Mouse (Mus musculus): ENCODE measurements around the gene Ift172. TPM values are rescaled to one million over a fixed set of nuclear protein-coding genes. Genes with fewer than 3 reads are reported as not detected.

The Ift172 gene
- polyA plus RNA-seq, 1 experiment = 20.9 TPM

DNA sequence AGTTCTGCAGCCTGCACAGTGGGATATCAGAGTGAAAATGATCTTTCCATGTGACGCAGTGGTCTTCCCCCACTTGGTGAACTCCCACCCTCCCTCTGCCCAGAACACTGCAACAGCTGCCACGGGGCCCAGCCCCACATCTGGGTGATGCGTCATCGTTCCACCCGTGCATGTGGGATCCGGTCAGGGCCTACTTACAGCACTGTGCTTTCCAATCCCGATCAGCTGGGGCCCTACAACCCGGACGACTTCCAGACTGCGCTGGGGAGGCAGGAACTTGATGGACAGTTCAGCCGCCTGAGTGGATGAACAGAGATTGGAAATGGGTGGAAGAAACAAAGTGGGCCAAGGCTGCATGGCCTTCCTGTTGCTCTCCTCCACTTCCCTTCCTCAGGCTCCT, 33.3 kb downstream of the Ift172 start:
- Histone ChIP-seq H3K36me3 (ENCODE audit: control insufficient read depth, insufficient read depth, low read length) (peaks cover 15% of the 10 kb centered on the region; the same call in 1 of the 2 replicates), H3K27me3 (ENCODE audit: control insufficient read depth, insufficient read depth, low read length) (no peaks in the 10 kb centered on the region), H3K4me1 (ENCODE audit: control insufficient read depth, insufficient read depth, insufficient read length, low read length) (peaks cover 14% of the 10 kb centered on the region; the same call in 1 of the 2 replicates), H3K4me3 (ENCODE audit: low read depth, low read length) (no peak overlapping the region), H3K27ac (ENCODE audit: insufficient read depth, low read depth, low read length) (no peak overlapping the region)
- TF ChIP-seq CTCF (IDR thresholded peaks at IDR 0.05; ENCODE audit: extremely low read depth, insufficient read length, insufficient replicate concordance, low read depth, low read length) = no peak
- 86% methylated on average over 11 of the region's 11 CpGs for whole genome bisulfite sequencing

DNA sequence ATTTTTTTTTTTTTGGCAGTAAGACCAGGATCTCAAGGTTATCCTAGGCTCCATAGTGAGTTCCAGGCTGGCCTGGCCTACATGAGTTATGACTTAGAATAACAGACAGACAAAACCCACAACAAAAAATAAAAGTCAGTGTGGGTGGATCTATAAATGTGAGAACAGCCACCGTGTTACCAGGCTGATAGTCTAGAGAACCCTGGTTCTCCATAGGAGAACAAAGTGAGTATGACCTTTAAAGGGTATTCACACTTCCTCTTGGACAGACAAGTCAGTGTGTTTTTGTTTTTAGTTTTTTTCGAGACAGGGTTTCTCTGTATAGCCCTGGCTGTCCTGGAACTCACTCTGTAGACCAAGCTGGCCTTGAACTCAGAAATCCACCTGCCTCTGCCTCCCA, 34.9 kb downstream of the Ift172 start:
- TF ChIP-seq POLR2A (IDR thresholded peaks at IDR 0.05; ENCODE audit: low read depth, low read length) = no peak
- no peak for TF ChIP-seq CTCF (IDR thresholded peaks at IDR 0.05; ENCODE audit: extremely low read depth, insufficient read length, insufficient replicate concordance, low read depth, low read length)
- H3K36me3 ChIP-seq (ENCODE audit: control insufficient read depth, insufficient read depth, low read length) = peaks cover 19% of the 10 kb centered on the region
- no peak overlapping the region for H3K4me3 ChIP-seq (ENCODE audit: low read depth, low read length)
- no peaks in the 10 kb centered on the region for H3K27me3 ChIP-seq (ENCODE audit: control insufficient read depth, insufficient read depth, low read length)
- no peak overlapping the region for H3K27ac ChIP-seq (ENCODE audit: insufficient read depth, low read depth, low read length)
- peaks cover 14% of the 10 kb centered on the region for H3K4me1 ChIP-seq (ENCODE audit: control insufficient read depth, insufficient read depth, insufficient read length, low read length)
- 74% methylated on average over 2 of the region's 2 CpGs for WGBS

DNA sequence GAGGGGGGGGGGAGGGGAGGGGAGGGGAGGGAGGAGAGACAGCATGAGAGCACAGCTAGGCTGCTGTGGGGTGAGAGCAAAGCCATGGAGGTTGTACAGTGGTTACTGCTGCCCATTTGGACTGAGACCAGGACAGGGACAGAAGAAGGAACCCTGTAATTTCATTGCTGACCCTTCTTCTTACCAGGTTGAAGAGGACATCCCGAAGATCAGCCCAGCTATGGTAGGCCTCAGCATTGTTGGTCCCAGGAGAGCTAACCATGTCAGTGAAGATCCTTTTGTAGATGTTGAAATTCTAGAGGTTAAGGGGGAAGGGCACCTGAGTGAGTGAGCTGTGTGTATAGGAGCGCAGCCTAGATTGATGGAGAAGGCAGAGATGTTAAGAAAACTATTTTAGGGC, 35.5 kb downstream of the Ift172 start:
- TF ChIP-seq CTCF (IDR thresholded peaks at IDR 0.05; ENCODE audit: extremely low read depth, insufficient read length, insufficient replicate concordance, low read depth, low read length) (no peak), POLR2A (IDR thresholded peaks at IDR 0.05; ENCODE audit: low read depth, low read length) (no peak)
- no peak overlapping the region for H3K27ac ChIP-seq (ENCODE audit: insufficient read depth, low read depth, low read length)
- peaks cover 14% of the 10 kb centered on the region for H3K4me1 ChIP-seq (ENCODE audit: control insufficient read depth, insufficient read depth, insufficient read length, low read length)
- H3K4me3 ChIP-seq (ENCODE audit: low read depth, low read length) = no peak overlapping the region
- H3K36me3 ChIP-seq (ENCODE audit: control insufficient read depth, insufficient read depth, low read length) = peaks cover 23% of the 10 kb centered on the region
- WGBS = 90% methylated on average over 2 of the region's 2 CpGs
- no peaks in the 10 kb centered on the region for H3K27me3 ChIP-seq (ENCODE audit: control insufficient read depth, insufficient read depth, low read length)

DNA sequence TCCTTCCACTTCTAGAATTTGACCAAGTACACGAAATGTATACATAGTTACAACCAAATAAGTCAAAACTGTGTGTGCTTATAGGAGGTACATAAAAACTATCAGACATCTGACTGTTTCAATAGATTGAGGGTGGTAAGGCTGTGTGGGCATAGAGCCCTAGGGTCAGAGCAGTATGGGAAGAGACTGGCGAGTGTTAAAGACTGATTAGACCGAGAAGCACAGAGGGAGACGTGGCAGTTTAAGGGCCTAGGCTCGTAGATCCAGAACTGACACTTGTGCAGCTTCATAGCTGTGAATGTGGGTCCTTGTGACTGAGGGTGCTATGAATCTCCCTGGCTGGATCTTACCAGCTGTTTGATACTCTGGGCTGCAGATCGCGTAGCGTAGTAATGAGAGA, 36.0 kb downstream of the Ift172 start:
- H3K27me3 ChIP-seq (ENCODE audit: control insufficient read depth, insufficient read depth, low read length) = no peaks in the 10 kb centered on the region
- peaks cover 25% of the 10 kb centered on the region for H3K36me3 ChIP-seq (ENCODE audit: control insufficient read depth, insufficient read depth, low read length)
- WGBS = 58% methylated on average over 8 of the region's 8 CpGs
- no peak overlapping the region for H3K4me3 ChIP-seq (ENCODE audit: low read depth, low read length)
- peaks cover 14% of the 10 kb centered on the region for H3K4me1 ChIP-seq (ENCODE audit: control insufficient read depth, insufficient read depth, insufficient read length, low read length)
- H3K27ac ChIP-seq (ENCODE audit: insufficient read depth, low read depth, low read length) = peak overlapping the region; percentile 95
- TF ChIP-seq POLR2A (IDR thresholded peaks at IDR 0.05; ENCODE audit: low read depth, low read length) (no peak), CTCF (IDR thresholded peaks at IDR 0.05; ENCODE audit: extremely low read depth, insufficient read length, insufficient replicate concordance, low read depth, low read length) (no peak)

DNA sequence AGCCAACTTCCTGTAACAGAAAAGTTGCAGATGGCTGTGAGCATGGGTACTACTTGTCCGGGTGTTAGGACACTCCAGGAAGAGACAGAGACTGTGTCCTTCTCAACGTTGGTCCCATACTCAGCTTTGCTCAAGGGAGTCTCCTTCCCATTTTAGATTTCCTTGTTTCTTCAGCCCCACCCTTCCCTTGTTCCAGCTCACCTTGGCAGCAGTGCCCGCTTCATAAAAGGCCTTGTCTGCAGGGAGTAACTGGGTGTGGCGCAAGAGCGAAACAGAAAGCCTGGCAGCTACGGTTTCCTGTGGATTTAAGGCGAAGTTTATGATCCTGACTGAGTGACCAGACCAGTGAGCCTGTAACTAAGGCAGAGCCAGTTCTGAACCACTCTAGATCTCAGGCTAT, 36.5 kb downstream of the Ift172 start:
- peak overlapping the region; percentile 56 for H3K4me3 ChIP-seq (ENCODE audit: low read depth, low read length)
- H3K4me1 ChIP-seq (ENCODE audit: control insufficient read depth, insufficient read depth, insufficient read length, low read length) = peaks cover 14% of the 10 kb centered on the region
- no peaks in the 10 kb centered on the region for H3K27me3 ChIP-seq (ENCODE audit: control insufficient read depth, insufficient read depth, low read length)
- H3K36me3 ChIP-seq (ENCODE audit: control insufficient read depth, insufficient read depth, low read length) = peaks cover 30% of the 10 kb centered on the region
- H3K27ac ChIP-seq (ENCODE audit: insufficient read depth, low read depth, low read length) = peak overlapping the region; percentile 95
- WGBS = 23% methylated on average over 7 of the region's 7 CpGs
- TF ChIP-seq POLR2A (IDR thresholded peaks at IDR 0.05; ENCODE audit: low read depth, low read length) (no peak), CTCF (IDR thresholded peaks at IDR 0.05; ENCODE audit: extremely low read depth, insufficient read length, insufficient replicate concordance, low read depth, low read length) (no peak)

DNA sequence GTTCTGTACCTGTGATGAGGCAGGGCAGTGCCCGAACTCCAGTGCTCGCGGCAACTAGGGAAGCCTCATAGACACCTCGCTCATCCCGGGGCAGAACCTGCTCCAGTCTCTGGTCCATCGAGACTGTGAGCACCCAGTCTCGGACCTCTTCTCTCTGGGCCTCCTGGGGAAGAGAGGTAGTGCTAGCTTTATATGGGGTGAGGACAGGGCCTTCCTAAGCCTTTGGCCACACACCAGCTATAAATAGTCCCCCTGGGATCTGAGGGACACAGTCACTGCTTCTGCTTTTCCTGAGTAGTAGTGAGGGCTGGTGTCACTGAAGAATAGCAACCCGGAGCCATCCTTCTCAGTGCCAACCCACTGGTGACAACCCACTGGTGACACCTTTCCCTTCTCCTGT, 37.1 kb downstream of the Ift172 start:
- H3K4me1 ChIP-seq (ENCODE audit: control insufficient read depth, insufficient read depth, insufficient read length, low read length) = peaks cover 14% of the 10 kb centered on the region
- H3K4me3 ChIP-seq (ENCODE audit: low read depth, low read length) = peak overlapping the region; percentile 56
- H3K27ac ChIP-seq (ENCODE audit: insufficient read depth, low read depth, low read length) = peak overlapping the region; percentile 95
- H3K27me3 ChIP-seq (ENCODE audit: control insufficient read depth, insufficient read depth, low read length) = no peaks in the 10 kb centered on the region
- TF ChIP-seq POLR2A (IDR thresholded peaks at IDR 0.05; ENCODE audit: low read depth, low read length) (no peak), CTCF (IDR thresholded peaks at IDR 0.05; ENCODE audit: extremely low read depth, insufficient read length, insufficient replicate concordance, low read depth, low read length) (no peak)
- H3K36me3 ChIP-seq (ENCODE audit: control insufficient read depth, insufficient read depth, low read length) = peaks cover 35% of the 10 kb centered on the region
- 54% methylated on average over 8 of the region's 8 CpGs for WGBS

DNA sequence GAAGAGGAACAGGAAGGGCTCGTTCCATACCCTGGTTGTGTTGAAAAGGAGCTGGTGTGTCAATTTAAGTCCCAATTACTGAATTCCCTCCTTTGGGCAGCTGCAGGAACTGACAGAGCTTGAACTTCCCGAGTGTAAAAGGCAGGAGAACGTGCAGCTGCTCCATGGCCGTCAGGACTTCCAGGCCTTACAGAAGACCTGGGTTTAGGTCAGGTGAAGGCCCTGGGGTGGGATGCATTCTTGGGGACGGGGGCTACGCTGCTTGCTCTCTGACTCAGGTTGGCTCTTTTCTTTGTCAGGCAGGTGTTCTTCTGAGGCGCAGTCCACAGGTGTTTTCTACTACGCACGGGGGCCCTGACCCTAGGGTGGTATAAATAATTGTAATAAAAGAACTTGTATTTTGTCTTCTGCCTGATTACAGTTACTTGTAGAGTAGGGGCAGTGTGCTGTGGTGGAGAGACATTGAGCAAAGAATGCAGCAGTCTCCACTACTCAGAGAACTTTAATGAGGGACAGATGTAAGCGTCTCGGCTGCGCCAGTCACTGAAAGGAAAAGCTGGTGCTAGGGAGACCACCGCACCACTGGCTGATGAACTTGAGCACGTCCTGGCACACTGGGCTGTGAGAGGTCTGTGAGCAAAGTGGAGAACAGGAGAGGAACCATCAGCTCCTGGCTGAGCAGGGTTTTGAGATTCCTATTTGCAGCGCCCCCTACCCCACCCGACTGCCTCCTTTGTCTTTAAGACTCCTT, 37.9 kb downstream of the Ift172 start:
- TF ChIP-seq POLR2A (IDR thresholded peaks at IDR 0.05; ENCODE audit: low read depth, low read length) = no peak
- no peak for TF ChIP-seq CTCF (IDR thresholded peaks at IDR 0.05; ENCODE audit: extremely low read depth, insufficient read length, insufficient replicate concordance, low read depth, low read length)
- WGBS = 46% methylated on average over 16 of the region's 16 CpGs
- H3K4me3 ChIP-seq (ENCODE audit: low read depth, low read length) = peak overlapping the region; percentile 82

More for the DNA sequence above, 37.9 kb downstream of the Ift172 start:
- H3K4me1 ChIP-seq (ENCODE audit: control insufficient read depth, insufficient read depth, insufficient read length, low read length) = peaks cover 14% of the 10 kb centered on the region
- peak overlapping the region; percentile 95 for H3K27ac ChIP-seq (ENCODE audit: insufficient read depth, low read depth, low read length)
- no peaks in the 10 kb centered on the region for H3K27me3 ChIP-seq (ENCODE audit: control insufficient read depth, insufficient read depth, low read length)
- H3K36me3 ChIP-seq (ENCODE audit: control insufficient read depth, insufficient read depth, low read length) = peaks cover 41% of the 10 kb centered on the region
